Mouse (Mus musculus) gastrocnemius, adult 2 months (tissue): ENCODE measurements around the gene Tbc1d16. TPM values are rescaled to one million over a fixed set of nuclear protein-coding genes. Genes with fewer than 3 reads are reported as not detected.
"Not testable (repeated sequence)": the region's sequence is repeated elsewhere in the genome, so short reads cannot be mapped to it uniquely, and the experiment has no call there.

ENCODE experiments used
- DNase-seq: peaks from one replicate; pipeline ENCODE4 v3.0.0; 2022
- H3K27ac ChIP-seq: fragments of 200-600 bp; 2 replicates; pipeline ENCODE4 v1.8.1; 2022; ENCODE audit warnings: mild to moderate bottlenecking
- H3K4me3 ChIP-seq: fragments of 200-600 bp; 2 replicates; pipeline ENCODE4 v1.8.1; 2022; ENCODE audit warnings: mild to moderate bottlenecking, moderate library complexity
- CTCF ChIP-seq: fragments of 200-600 bp; IDR thresholded peaks from 2 replicates; pipeline ENCODE4 v1.8.1; 2022; ENCODE audit warnings: antibody characterized with exemption, mild to moderate bottlenecking, moderate library complexity
- intact Hi-C: fragments of 180-260 bp; cut with DNase I; formaldehyde crosslinking; loops from one replicate; pipeline ENCODE4 v1.15.1; 2025
- total RNA-seq, 2 experiments: library from RNA; stranded (reverse); gene quantifications; 2 replicates each; pipeline ENCODE4 v1.2.3; 2021

Gene Tbc1d16
- total RNA-seq, 2 experiments from 2014 or later = 30.7 to 36.6 TPM

DNA sequence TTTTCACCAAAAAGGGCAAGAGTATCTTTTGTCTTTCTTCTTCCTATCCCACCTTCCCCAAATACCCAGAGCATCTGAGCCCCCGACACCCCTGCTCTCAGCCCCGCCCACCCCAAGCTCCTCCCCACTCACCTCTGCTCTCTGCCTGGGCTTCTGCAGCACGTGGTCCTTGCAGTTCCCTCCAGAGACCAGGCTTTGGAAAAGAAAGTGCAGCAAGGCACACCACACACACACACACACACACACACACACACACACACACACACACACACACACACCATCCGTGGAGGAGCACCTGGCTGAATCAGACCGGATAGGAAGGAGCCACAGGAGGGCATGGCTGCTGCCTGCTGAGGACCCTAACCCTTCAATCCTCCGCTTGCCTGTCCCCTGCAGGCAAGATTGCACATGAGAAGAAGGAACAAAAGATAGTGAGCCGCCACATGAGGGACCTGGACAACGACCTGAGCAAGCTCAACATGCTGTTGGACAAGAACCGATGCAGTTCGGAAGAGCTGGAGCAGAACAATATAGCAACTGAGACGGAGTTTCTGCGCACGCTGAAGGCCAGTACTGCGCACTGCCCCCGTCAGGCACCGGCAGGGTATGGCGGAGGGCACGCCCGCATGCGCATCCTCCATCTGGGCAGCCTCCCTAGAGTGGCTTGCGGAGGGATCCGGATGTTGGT lies 24.7 kb upstream of the Tbc1d16 start:
- intact Hi-C loops = loop anchor here (5.0 kb wide), 1 partner anchor 46 kb away; no protein-coding TSS in a partner anchor
- peak; percentile 59 for TF ChIP-seq CTCF
- peak; percentile 51 for DNase-seq
- Histone ChIP-seq H3K27ac (no peak overlapping the region), H3K4me3 (no peak overlapping the region)

GRCm38 (mm10) chr11:119250998-119251397 lies 22.7 kb upstream of the Tbc1d16 start:
- no peak for TF ChIP-seq CTCF
- no peak overlapping the region for H3K27ac ChIP-seq
- H3K4me3 ChIP-seq = no peak overlapping the region
- no peak for DNase-seq
- intact Hi-C loops = loop anchor here (5.0 kb wide), 1 partner anchor 44 kb away; no protein-coding TSS in a partner anchor

GRCm38 (mm10) chr11:119249011-119249410 lies 20.7 kb upstream of the Tbc1d16 start:
- Histone ChIP-seq H3K27ac (no peak overlapping the region), H3K4me3 (no peak overlapping the region)
- intact Hi-C loops = no loop called here
- peak; percentile 70 for TF ChIP-seq CTCF
- peak; percentile 50 for DNase-seq

- DNase-seq, H3K27ac ChIP-seq, H3K4me3 ChIP-seq, intact Hi-C loops: not testable (repeated sequence)
Measured at GRCm38 (mm10) chr11:119245543-119245942, 17.2 kb upstream of the Tbc1d16 start.

GRCm38 (mm10) chr11:119239480-119239879 lies 11.2 kb upstream of the Tbc1d16 start:
- no peak for TF ChIP-seq CTCF
- Histone ChIP-seq H3K27ac (no peak overlapping the region), H3K4me3 (no peak overlapping the region)
- no peak for DNase-seq
- intact Hi-C loops = no loop called here

- Histone ChIP-seq H3K27ac (no peak overlapping the region), H3K4me3 (peak overlapping the region; percentile 58)
- peak; percentile 64 for DNase-seq
- intact Hi-C loops = no loop called here
- no peak for TF ChIP-seq CTCF
Measured at GRCm38 (mm10) chr11:119238305-119238721, 10.0 kb upstream of the Tbc1d16 start.

DNA sequence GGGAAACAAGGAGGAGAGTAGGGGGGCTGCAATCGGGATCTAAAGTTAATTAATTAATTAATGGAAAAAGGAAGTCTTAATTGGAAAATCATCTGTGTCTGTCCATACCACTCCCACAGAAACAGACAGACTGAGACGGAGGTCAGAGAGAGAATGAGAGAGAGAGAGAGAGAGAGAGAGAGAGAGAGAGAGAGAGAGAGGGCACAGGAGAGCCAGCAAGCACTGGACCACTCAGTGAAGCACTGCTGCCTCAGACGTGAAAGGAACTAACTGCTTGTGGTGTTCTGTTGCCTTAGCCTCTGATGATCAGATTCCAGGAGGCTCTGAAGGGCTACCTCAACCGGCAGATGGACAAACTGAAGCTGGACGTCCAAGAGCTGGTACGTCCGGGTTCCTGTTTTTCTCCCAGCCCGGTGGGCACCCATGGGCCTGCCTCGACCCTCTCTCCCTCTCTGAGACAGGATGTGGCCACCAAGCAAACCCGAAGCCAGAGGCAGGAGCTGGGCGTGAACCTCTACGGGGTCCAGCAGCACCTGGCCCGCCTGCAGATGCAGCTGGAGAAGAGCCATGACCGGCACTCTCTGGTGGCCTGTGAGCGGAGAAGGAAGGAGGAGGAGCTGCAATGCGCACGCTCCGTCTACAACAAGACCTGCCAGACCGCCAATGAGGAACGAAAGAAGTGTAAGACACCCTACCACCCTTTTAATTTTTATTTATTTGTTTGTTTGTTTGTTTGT lies 9.4 kb upstream of the Tbc1d16 start:
- TF ChIP-seq CTCF = no peak
- Histone ChIP-seq H3K4me3 (peak overlapping the region; percentile 58), H3K27ac (no peak overlapping the region)
- peak; percentile 41 for DNase-seq
- intact Hi-C loops = no loop called here

- no peak for DNase-seq
- intact Hi-C loops = no loop called here
- Histone ChIP-seq H3K4me3 (no peak overlapping the region), H3K27ac (no peak overlapping the region)
- no peak for TF ChIP-seq CTCF
Measured at GRCm38 (mm10) chr11:119237007-119237406, 8.7 kb upstream of the Tbc1d16 start.

DNA sequence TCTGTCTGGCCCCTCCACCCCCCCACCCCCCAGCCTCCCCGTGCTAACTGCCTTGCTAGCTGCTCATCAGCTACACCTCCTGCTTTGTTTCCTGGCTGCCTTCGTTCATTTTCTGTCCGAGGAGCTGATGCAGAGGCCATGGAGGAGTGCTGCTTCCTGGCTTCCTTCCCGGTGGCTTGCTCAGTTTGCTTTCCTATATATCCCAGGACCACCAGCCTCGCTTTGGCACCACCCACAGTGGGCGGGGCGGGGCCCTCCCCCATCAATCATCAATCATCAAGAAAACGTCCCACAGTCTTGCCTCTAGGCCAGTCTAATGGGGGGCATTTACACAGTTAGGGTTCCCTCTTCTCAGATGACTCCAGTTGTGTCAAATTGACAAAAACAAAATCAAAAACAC lies 8.1 kb upstream of the Tbc1d16 start:
- DNase-seq = no peak
- no peak for TF ChIP-seq CTCF
- H3K27ac ChIP-seq = no peak overlapping the region
- intact Hi-C loops = no loop called here
- H3K4me3 ChIP-seq = no peak overlapping the region

- intact Hi-C loops = loop anchor here (2.0 kb wide), 1 partner anchor 29 kb away; no protein-coding TSS in a partner anchor
- peak; percentile 64 for TF ChIP-seq CTCF
- H3K27ac ChIP-seq = no peak overlapping the region
- H3K4me3 ChIP-seq = no peak overlapping the region
- peak; percentile 43 for DNase-seq
Measured at GRCm38 (mm10) chr11:119235596-119235995, 7.3 kb upstream of the Tbc1d16 start.

- Histone ChIP-seq H3K4me3 (no peak overlapping the region), H3K27ac (no peak overlapping the region)
- TF ChIP-seq CTCF = peak; percentile 36
- no peak for DNase-seq
- intact Hi-C loops = loop anchor here (2.0 kb wide), 1 partner anchor 28 kb away; no protein-coding TSS in a partner anchor
Measured at GRCm38 (mm10) chr11:119234770-119235169, 6.5 kb upstream of the Tbc1d16 start.

GRCm38 (mm10) chr11:119228846-119229626 lies 737 bp upstream of the Tbc1d16 start:
- DNase-seq = peak; percentile 82
- TF ChIP-seq CTCF = no peak
- intact Hi-C loops = no loop called here
- peak overlapping the region; percentile 96 for H3K4me3 ChIP-seq
- peak overlapping the region; percentile 94 for H3K27ac ChIP-seq
